Mouse (Mus musculus) lung, adult 2 months (tissue): Measurements from ENCODE around the gene Kat7. TPM values are rescaled to one million over a fixed set of nuclear protein-coding genes. Genes with fewer than 3 reads are reported as not detected.

Experiments
- DNase-seq: peaks from one replicate; pipeline ENCODE4 v3.0.0; 2022
- H3K4me1 ChIP-seq: fragments of 200-500 bp; 2 replicates; pipeline ENCODE4 v1.6.1; 2011; ENCODE audit warnings: low read length; ENCODE audit not compliant: control insufficient read depth, insufficient read depth
- H3K4me3 ChIP-seq: fragments of 200-500 bp; replicated peaks from 2 replicates; pipeline ENCODE3; 2011; ENCODE audit warnings: low read depth, mild to moderate bottlenecking, control low read depth, low read length; ENCODE audit errors: extremely low read depth
- CTCF ChIP-seq: fragments of 200-500 bp; IDR thresholded peaks from 2 replicates; pipeline ENCODE4 v1.5.1; 2011; ENCODE audit warnings: mild to moderate bottlenecking, low read length, control low read depth; ENCODE audit not compliant: insufficient read depth
- POLR2A ChIP-seq: fragments of 200-500 bp; IDR thresholded peaks from 2 replicates; pipeline ENCODE4 v1.6.1; 2011; ENCODE audit warnings: low read depth, mild to moderate bottlenecking, control low read depth, low read length, borderline replicate concordance; ENCODE audit errors: extremely low read depth
- WGBS: fragments of 180-500 bp; shearing (Covaris S2); methylation state at CpG from one replicate; pipeline ENCODE4 v1.1.7; 2018; 5-methylcytosine and 5-hydroxymethylcytosine counted together
- polyA plus RNA-seq: library from polyadenylated mRNA; depleted of rRNA; stranded (reverse); fragments of >200 nt; gene quantifications from 2 replicates; pipeline ENCODE4 v1.2.3, GENCODE M21; 2012

Kat7 gene
- polyA plus RNA-seq, 1 experiment = 37.2 TPM

- no peak for TF ChIP-seq CTCF
- TF ChIP-seq POLR2A = no peak
- Histone ChIP-seq H3K4me1 (peaks cover 11% of the 10 kb centered on the region), H3K4me3 (no peak overlapping the region)
- no peak for DNase-seq
- WGBS = 72% methylated on average over 4 of the region's 4 CpGs
Observed at GRCm38 (mm10) chr11:95264455-95265013, 45.5 kb downstream of the Kat7 start.

- TF ChIP-seq POLR2A (no peak), CTCF (no peak)
- no peak overlapping the region for H3K4me3 ChIP-seq
- WGBS = 53% methylated on average over 11 of the region's 11 CpGs
- no peak for DNase-seq
- peaks cover 11% of the 10 kb centered on the region for H3K4me1 ChIP-seq
Observed at GRCm38 (mm10) chr11:95263816-95264454, 46.1 kb downstream of the Kat7 start.

GRCm38 (mm10) chr11:95261178-95261751 is 48.8 kb downstream of the Kat7 start, which contains the start of gene Tac4:
Tac4 (plus strand) TSS chr11:95261529.
- TF ChIP-seq POLR2A (no peak), CTCF (no peak)
- Histone ChIP-seq H3K4me3 (no peak within 1 kb of the TSS), H3K4me1 (peaks cover 5% of the 10 kb centered on the region; the same call in 1 of the 2 replicates)
- no peak for DNase-seq
- WGBS = 43% methylated on average over 5 of the region's 5 CpGs

- peak; percentile 95 for DNase-seq
- peak overlapping the region; percentile 84 for H3K4me3 ChIP-seq
- under 1% methylated on average over 72 of the region's 73 CpGs for WGBS
- TF ChIP-seq POLR2A (peak; percentile 64; the same call in 1 of the 2 replicates), CTCF (peak; percentile 86)
- H3K4me1 ChIP-seq = peaks cover 5% of the 10 kb centered on the region; the same call in 1 of the 2 replicates
Observed at GRCm38 (mm10) chr11:95259088-95259849, 50.8 kb downstream of the Kat7 start.

GRCm38 (mm10) chr11:95258490-95258889 is 51.6 kb downstream of the Kat7 start:
- DNase-seq = peak; percentile 80
- 1% methylated on average over 26 of the region's 26 CpGs for WGBS
- Histone ChIP-seq H3K4me1 (peaks cover 2% of the 10 kb centered on the region; the same call in 1 of the 2 replicates), H3K4me3 (peak overlapping the region; percentile 60)
- TF ChIP-seq POLR2A = no peak
- peak; percentile 36; the same call in 1 of the 2 replicates for TF ChIP-seq CTCF

GRCm38 (mm10) chr11:95257930-95258329 is 52.1 kb downstream of the Kat7 start:
- 31% methylated on average over 4 of the region's 4 CpGs for WGBS
- no peak overlapping the region for H3K4me3 ChIP-seq
- DNase-seq = no peak
- no peak for TF ChIP-seq CTCF
- TF ChIP-seq POLR2A = no peak
- peaks cover 2% of the 10 kb centered on the region; the same call in 1 of the 2 replicates for H3K4me1 ChIP-seq

- WGBS = 65% methylated on average over 6 of the region's 6 CpGs
- no peak overlapping the region for H3K4me3 ChIP-seq
- H3K4me1 ChIP-seq = no peaks in the 10 kb centered on the region
- DNase-seq = no peak
- TF ChIP-seq POLR2A (no peak), CTCF (no peak)
Observed at GRCm38 (mm10) chr11:95255747-95256146, 54.3 kb downstream of the Kat7 start.

- TF ChIP-seq POLR2A (no peak), CTCF (no peak)
- 67% methylated on average over 8 of the region's 8 CpGs for WGBS
- DNase-seq = no peak
- H3K4me1 ChIP-seq = no peaks in the 10 kb centered on the region
- no peak overlapping the region for H3K4me3 ChIP-seq
Observed at GRCm38 (mm10) chr11:95254165-95254564, 55.9 kb downstream of the Kat7 start.

- no peaks in the 10 kb centered on the region for H3K4me1 ChIP-seq
- no peak overlapping the region for H3K4me3 ChIP-seq
- DNase-seq = no peak
- 89% methylated on average over 6 of the region's 6 CpGs for WGBS
- TF ChIP-seq CTCF = no peak
- TF ChIP-seq POLR2A = no peak
Observed at GRCm38 (mm10) chr11:95252104-95252503, 57.9 kb downstream of the Kat7 start.
